Mouse (Mus musculus): ENCODE measurements around the gene Zbtb8b.

- TF ChIP-seq GATA1 (IDR thresholded peaks at IDR 0.05; ENCODE audit: borderline replicate concordance, low read length) (no peak), FLI1 (IDR thresholded peaks at IDR 0.05; ENCODE audit: low read length) (no peak)
These were observed 24.8 kb downstream of the Zbtb8b start for GRCm38 (mm10) chr4:129415892-129416291.

Data from megakaryocyte, embryonic 14.5 days (primary cell).